ENCODE assay signal across 10 mouse cellular contexts in genomic region chr12:49401796-49402130, GRCm38 (mm10). TPM values are rescaled to one million over a fixed set of nuclear protein-coding genes. Genes with fewer than 3 reads are reported as not detected.
DNase-seq lines count a peak whose midpoint lies in the region; ATAC-seq and TF ChIP-seq lines count a peak whose summit lies in the region.
"Had no signal": no experiment of that assay in that cellular context is flagged by ENCODE, and none has a peak within 500 bp of the region (broad histone marks: within the 10 kb centered on the region; RNA-seq: fewer than 3 reads in every experiment).

No protein-coding gene starts in this region.

- peaks cover 0 to 11% of the 10 kb centered on the region in 2 experiments; a peak in 3 of 4 replicates for H3K4me1 ChIP-seq in heart, embryonic 14.5 days (ENCODE audit: control insufficient read depth in 2 of 2, insufficient read depth in 2 of 2, low read length in 2 of 2)
- H3K4me1 ChIP-seq in forebrain, postnatal 0 days (ENCODE audit: insufficient read depth): peaks cover 9% of the 10 kb centered on the region; the same call in 1 of the 2 replicates
- H3K4me1 ChIP-seq in midbrain, embryonic 10.5 days: peaks cover 15% of the 10 kb centered on the region

- WGBS in heart, embryonic 14.5 days: under 1% methylated on average over 5 of the region's 5 CpGs
- 0% methylated on average over 5 of the region's 5 CpGs for WGBS in forebrain, postnatal 0 days
- WGBS in midbrain, embryonic 10.5 days: 2% methylated on average over 5 of the region's 5 CpGs

- no peak overlapping the region for H3K9ac ChIP-seq in heart, embryonic 14.5 days (ENCODE audit: low read length)
- peak overlapping the region; percentile 78 for H3K9ac ChIP-seq in forebrain, postnatal 0 days

- no peak for TF ChIP-seq CTCF in forebrain, postnatal 0 days (IDR thresholded peaks at IDR 0.05; ENCODE audit: low read depth)

- no peak for ATAC-seq in heart, embryonic 14.5 days (ENCODE audit: insufficient number of reproducible peaks, insufficient read depth, low FRiP score, low read depth)
- ATAC-seq in forebrain, postnatal 0 days: no peak
- no peak for ATAC-seq in inflammation-experienced regulatory T-cells, adult 6 months
- ATAC-seq in erythroblast, adult 5-6 weeks (replicated peaks; ENCODE audit: low FRiP score, poor library complexity, severe bottlenecking): no peak

- no peaks in the 10 kb centered on the region for H3K9me3 ChIP-seq in heart, embryonic 14.5 days (ENCODE audit: control insufficient read depth, low read length)
- H3K9me3 ChIP-seq in forebrain, postnatal 0 days (ENCODE audit: low read length): no peaks in the 10 kb centered on the region
- H3K9me3 ChIP-seq in midbrain, embryonic 10.5 days (replicated peaks): no peaks in the 10 kb centered on the region

- DNase-seq in heart, adult 18-20 months: no peak
- peak; percentile 34 for DNase-seq in R1 (ENCODE audit: low read depth, low spot score)
- peak; percentile 77 for DNase-seq in forebrain, postnatal 0 days
- DNase-seq in midbrain, embryonic 10.5 days (ENCODE audit: low spot score): no peak
- no peak for DNase-seq in cerebellum, adult 9-11 months

- H3K27me3 ChIP-seq in heart, embryonic 14.5 days (ENCODE audit: control insufficient read depth, insufficient read depth, low read length): peaks cover 74% of the 10 kb centered on the region
- no peaks in the 10 kb centered on the region for H3K27me3 ChIP-seq in forebrain, postnatal 0 days (ENCODE audit: insufficient read depth, low read length)
- H3K27me3 ChIP-seq in midbrain, embryonic 10.5 days (ENCODE audit: low read depth, poor library complexity, severe bottlenecking): peaks cover 86% of the 10 kb centered on the region

- H3K4me2 ChIP-seq in heart, embryonic 14.5 days (ENCODE audit: low read length): peak overlapping the region; percentile 82
- H3K4me2 ChIP-seq in forebrain, postnatal 0 days (ENCODE audit: low read depth): peak overlapping the region; percentile 98

- no peaks in the 10 kb centered on the region for H3K36me3 ChIP-seq in heart, embryonic 14.5 days (ENCODE audit: control insufficient read depth, insufficient read depth, low read length)
- H3K36me3 ChIP-seq in forebrain, postnatal 0 days (ENCODE audit: insufficient read depth): 0 out of 2 replicates have a peak, but pooled peaks cover 5% of the 10 kb centered on the region
- no peaks in the 10 kb centered on the region for H3K36me3 ChIP-seq in midbrain, embryonic 10.5 days

- no peak overlapping the region for H3K27ac ChIP-seq in heart, embryonic 14.5 days (replicated peaks in 1 of 2; ENCODE audit: control insufficient read depth in 1 of 2, insufficient read depth in 1 of 2, low read depth in 2 of 2, low read length in 2 of 2)
- H3K27ac ChIP-seq in forebrain, postnatal 0 days (ENCODE audit: low read depth, low read length): peak overlapping the region; percentile 99
- H3K27ac ChIP-seq in midbrain, embryonic 10.5 days (replicated peaks): peak overlapping the region; percentile 83

- peak overlapping the region; percentile 35 to 45 for H3K4me3 ChIP-seq in heart, embryonic 14.5 days (ENCODE audit: control insufficient read depth in 1 of 2, insufficient read depth in 1 of 2, low read depth in 1 of 2, low read length in 2 of 2)
- peak overlapping the region; percentile 44 for H3K4me3 ChIP-seq in forebrain, postnatal 0 days (ENCODE audit: low read depth, low read length)
- H3K4me3 ChIP-seq in midbrain, embryonic 10.5 days: peak overlapping the region; percentile 63

RNA-seq across cellular contexts. Expression of gene Gm43517, which starts 16.8 kb away (rescaled TPM):
- not detected in 2 replicates for polyA plus RNA-seq in heart, embryonic 14.5 days (2014; fragmentation: Nextera tagmentation; extraction: Ambion mirVana)
- total RNA-seq in heart, adult 18-20 months (2021): not detected
- total RNA-seq in forebrain, postnatal 0 days (2014; rRNA removed): 16.1 and 16.8 TPM in 2 replicates
- polyA plus RNA-seq in forebrain, postnatal 0 days (2015; fragmentation: Nextera tagmentation; extraction: Ambion mirVana): 0.53 and 0.85 TPM in 2 replicates
- 0.05 TPM in 1 of 2 replicates, not detected in the other for polyA plus RNA-seq in midbrain, embryonic 10.5 days (2016; fragmentation: Nextera tagmentation; extraction: Ambion mirVana)
- polyA plus RNA-seq in inflammation-experienced regulatory T-cells, adult 6 months (2017; shearing (Covaris generic)): not detected
- not detected in 2 replicates for total RNA-seq in erythroblast, adult 5-6 weeks (2015; ENCODE audit: low replicate concordance)
- total RNA-seq in erythroblast, adult 5-6 weeks (2017; ENCODE audit: low replicate concordance): not detected in 2 replicates
- total RNA-seq: gastrocnemius, postnatal 10 days had no signal
- polyA plus RNA-seq: liver, embryonic 16.5 days had no signal

RNA-seq across cellular contexts. Expression of gene Foxg1, which starts 19.3 kb away (rescaled TPM):
- not detected in 2 replicates for polyA plus RNA-seq in heart, embryonic 14.5 days (2014; fragmentation: Nextera tagmentation; extraction: Ambion mirVana)
- not detected for total RNA-seq in heart, adult 18-20 months (2021)
- total RNA-seq in forebrain, postnatal 0 days (2014; rRNA removed): 76.5 and 79.4 TPM in 2 replicates
- polyA plus RNA-seq in forebrain, postnatal 0 days (2015; fragmentation: Nextera tagmentation; extraction: Ambion mirVana): 50.8 and 53.4 TPM in 2 replicates
- 0.31 and 0.42 TPM in 2 replicates for polyA plus RNA-seq in midbrain, embryonic 10.5 days (2016; fragmentation: Nextera tagmentation; extraction: Ambion mirVana)
- not detected for polyA plus RNA-seq in inflammation-experienced regulatory T-cells, adult 6 months (2017; shearing (Covaris generic))
- total RNA-seq in erythroblast, adult 5-6 weeks (2015; ENCODE audit: low replicate concordance): not detected in 2 replicates
- not detected in 2 replicates for total RNA-seq in erythroblast, adult 5-6 weeks (2017; ENCODE audit: low replicate concordance)
- polyA plus RNA-seq: liver, embryonic 16.5 days had no signal

Comparison
In these comparisons a context has a peak if more than half of its experiments do, and no peak if none do; other contexts are left out.
1. H3K27ac ChIP-seq: peak in forebrain, postnatal 0 days (single experiment) and midbrain, embryonic 10.5 days (single experiment); none in heart, embryonic 14.5 days (0 of 2).
2. DNase-seq: peak in R1 (single experiment) and forebrain, postnatal 0 days (single experiment); none in heart, adult 18-20 months (0 of 2), midbrain, embryonic 10.5 days (single experiment) and cerebellum, adult 9-11 months (single experiment).
3. RNA of gene Foxg1, which starts 19.3 kb away (polyA plus RNA-seq): 50.8 to 53.4 TPM in forebrain, postnatal 0 days; 0.31 to 0.42 TPM in midbrain, embryonic 10.5 days, not detected in heart, embryonic 14.5 days and not detected in inflammation-experienced regulatory T-cells, adult 6 months; every median in the first group is over 10 times any median in the second.
4. Peak in every context shown above with its lines, with median percentiles within 50 percentile points of each other: H3K4me3 ChIP-seq.